Mouse (Mus musculus) lung, postnatal 36 days (tissue): ENCODE measurements around the gene Irx5.

Source experiments
- DNase-seq: peaks from one replicate; pipeline ENCODE4 v3.0.0; 2022; ENCODE audit warnings: mixed read lengths

Gene Irx5

DNA sequence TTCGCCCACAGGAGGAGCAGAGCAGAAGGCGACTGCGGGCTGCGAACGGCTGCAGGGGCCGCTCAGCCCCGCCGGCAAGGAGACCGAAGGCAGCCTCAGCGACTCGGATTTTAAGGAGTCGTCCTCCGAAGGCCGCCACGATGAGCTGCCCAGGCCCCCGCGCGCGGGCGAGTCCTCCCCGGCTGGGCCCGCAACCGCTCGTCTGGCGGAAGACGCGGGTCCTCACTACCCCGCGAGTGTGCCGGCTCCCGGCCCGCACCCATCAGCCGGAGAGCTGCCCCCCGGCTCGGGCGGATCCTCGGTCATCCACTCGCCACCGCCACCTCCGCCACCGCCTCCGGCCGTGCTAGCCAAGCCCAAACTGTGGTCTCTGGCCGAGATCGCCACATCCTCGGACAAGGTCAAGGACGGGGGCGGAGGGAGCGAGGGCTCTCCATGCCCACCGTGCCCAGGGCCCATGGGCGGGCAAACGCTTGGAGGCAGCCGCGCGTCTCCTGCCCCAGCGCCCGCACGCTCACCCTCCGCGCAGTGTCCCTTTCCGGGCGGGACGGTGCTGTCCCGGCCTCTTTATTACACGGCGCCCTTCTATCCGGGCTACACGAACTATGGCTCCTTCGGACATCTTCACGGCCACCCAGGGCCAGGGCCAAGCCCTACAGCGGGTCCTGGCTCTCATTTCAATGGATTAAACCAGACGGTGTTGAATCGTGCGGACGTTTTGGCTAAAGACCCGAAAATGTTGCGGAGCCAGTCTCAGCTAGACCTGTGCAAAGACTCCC is 2.8 kb downstream of the Irx5 start:
- DNase-seq: no peak

- DNase-seq: peak; percentile 69
Observed at GRCm38 (mm10) chr8:92361546-92362351, 4.3 kb downstream of the Irx5 start.

- no peak for DNase-seq
Observed at GRCm38 (mm10) chr8:92362396-92363115, 5.1 kb downstream of the Irx5 start.

- no peak for DNase-seq
Observed at GRCm38 (mm10) chr8:92363217-92364147, 6.1 kb downstream of the Irx5 start.

- DNase-seq: peak; percentile 90
Observed at GRCm38 (mm10) chr8:92364148-92364775, 6.8 kb downstream of the Irx5 start.

- peak; percentile 62 for DNase-seq
Observed at GRCm38 (mm10) chr8:92364776-92365240, 7.4 kb downstream of the Irx5 start.

GRCm38 (mm10) chr8:92365241-92365943 is 8.0 kb downstream of the Irx5 start:
- DNase-seq: no peak

DNA sequence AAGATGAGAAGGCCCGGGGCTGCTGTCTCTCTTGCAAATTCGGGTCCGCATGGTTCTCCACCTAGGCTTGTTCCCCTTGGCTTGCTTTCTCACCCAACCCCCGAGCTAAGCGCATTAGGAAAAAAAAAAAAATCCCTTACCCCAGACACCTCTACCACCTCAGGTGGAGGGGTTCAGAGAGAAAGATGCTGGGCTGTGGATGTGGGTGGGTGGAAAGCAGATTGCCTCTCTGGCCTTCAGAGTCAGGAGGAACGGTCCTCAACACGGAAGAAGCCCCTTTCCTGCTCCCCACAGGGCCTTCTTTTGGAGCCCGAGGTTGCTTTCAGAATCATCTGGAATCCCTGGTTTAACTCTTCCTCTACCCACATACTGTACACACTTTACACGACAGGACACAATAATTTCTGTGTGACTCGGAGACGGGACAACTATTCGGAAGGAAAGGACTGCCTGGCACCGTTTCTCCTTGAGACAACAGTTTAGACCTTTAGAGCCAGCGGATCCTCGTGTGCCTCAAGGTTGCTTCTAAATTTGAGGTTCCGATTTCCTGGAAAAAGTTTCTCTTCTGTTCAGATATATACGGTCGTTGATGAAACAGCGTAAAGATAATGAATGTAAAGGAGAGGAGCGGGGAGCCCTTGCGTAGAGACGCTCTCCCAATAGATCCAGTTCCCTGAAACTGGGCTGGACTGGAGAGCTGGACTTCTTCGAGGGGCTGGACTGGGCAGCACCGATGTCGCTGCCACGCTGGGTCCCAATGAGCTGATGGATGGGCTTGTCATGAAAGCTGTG is 8.7 kb downstream of the Irx5 start:
- no peak for DNase-seq

GRCm38 (mm10) chr8:92366736-92367267 is 9.4 kb downstream of the Irx5 start:
- peak; percentile 72 for DNase-seq

DNA sequence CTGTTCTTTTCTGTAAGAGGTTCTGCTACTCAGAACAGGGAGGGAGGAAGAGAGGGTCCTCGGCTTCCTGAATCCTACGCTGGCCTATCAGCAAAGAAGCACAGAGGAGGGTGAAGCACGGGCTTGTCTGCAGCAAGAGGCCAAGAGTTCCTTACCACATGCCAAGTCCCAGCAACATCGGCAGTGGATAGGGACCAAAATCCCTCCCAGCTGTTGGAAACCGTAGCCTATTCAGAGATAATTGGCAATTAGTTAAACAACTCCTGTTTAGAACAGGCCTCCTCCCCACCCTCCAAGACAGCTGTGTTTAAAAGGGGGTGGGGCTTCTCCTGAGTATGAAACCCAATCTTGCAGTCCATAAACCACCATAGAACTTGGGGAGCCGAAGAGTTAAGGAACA is 22.1 kb downstream of the Irx5 start:
- DNase-seq: no peak

DNA sequence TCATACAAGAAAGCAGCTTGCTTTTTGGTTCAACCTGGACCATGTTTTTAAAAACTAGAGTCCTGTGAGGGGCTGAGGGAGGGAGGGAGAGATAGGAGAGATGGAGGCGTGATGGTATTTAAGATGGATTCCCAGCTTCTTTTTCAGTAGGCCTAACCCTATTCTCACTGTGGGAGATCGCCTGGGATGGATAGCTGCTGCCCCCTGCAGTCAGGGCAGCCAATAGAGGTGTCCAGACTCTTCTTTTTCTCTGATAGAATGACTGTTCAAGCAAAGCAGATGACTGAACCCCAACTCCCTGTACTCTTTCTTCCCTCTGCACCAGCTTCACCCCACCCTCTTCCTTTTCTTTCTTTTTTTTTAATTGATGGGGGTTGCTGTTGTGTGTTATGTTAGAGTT is 23.1 kb downstream of the Irx5 start:
- peak; percentile 43 for DNase-seq

DNA sequence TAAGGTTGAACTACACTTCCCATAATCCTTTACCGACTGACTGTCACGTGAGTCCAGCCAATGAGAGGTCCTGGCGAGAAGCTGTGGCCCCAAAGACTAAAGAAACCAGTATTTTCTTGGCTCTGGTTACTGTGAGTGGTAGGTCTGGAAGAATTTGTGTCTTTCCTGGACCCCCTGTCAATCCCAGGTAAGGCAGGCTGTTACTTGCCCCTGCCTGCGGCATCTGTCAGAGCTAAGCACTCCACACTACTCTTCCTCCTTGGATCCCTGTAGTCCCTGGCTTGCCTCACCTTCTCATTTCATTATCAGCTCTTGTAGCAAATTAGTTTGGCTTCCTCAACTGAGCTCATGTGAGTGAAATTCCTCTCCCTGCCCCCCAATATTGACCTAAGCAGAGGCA is 30.5 kb downstream of the Irx5 start:
- no peak for DNase-seq

GRCm38 (mm10) chr8:92404218-92404617 is 46.8 kb downstream of the Irx5 start:
- no peak for DNase-seq

DNA sequence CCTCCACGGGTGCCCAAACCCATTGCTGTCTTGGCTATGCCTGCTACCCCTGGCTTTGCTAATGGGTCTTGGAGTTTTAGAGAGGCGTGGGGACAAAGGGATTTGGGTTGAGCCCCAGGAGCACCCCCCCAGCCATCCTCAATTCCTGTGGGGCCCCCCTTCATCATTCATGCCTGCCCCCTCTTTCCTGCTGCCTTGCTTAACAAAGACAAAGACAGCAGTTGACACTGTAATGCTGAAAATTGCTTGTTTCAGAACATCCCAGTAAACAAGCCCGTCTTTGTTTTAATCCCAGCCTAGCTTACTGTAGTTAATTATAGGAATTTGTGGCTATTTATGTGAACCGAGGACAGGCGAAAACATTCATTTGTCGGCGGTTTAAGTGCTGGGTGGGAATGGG is 50.7 kb downstream of the Irx5 start:
- DNase-seq: no peak

DNA sequence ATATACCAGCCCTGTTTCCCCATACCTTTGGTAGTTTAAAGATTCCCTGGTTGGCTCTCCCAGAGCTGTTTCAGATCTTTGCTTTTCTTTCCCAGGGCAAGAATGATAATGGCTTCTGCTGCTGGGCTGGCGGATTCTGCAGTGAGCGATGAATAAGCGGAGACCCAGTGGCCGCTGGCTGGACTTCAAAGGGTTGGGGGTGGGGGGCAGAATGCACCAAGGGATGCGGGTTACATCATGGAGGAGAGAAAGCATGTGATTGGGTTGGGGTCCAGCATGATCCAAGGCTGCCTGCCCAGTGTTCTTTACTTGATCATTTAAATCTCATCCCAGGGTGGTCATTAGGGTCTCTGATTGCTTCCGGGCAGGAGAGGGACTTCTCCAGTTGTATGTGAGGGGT is 56.2 kb downstream of the Irx5 start:
- no peak for DNase-seq

DNA sequence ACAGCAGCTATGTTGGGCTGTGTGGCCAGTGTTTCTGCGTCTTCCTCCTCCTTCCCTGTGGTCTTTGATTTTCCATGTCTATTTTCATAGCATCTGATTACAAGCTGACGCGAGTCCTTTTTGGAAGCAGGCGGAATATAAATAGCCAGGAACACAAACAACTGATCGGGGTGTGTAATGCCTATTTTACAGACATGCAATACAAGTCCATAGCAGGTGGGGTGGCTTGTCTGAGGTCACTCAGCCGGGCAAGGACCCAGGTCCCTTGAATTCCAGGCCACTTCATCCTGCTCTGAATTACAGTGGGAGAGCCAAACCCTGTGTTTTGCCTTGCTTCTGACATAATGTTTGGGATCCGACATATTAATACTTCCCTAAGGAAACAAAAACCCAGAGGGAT is 63.2 kb downstream of the Irx5 start:
- DNase-seq: no peak
